Mouse (Mus musculus) kidney, embryonic 16.5 days (tissue): ENCODE measurements at regions not wholly inside any gene's neighbourhood (a gene's known extent, or its start where the extent isn't known, plus 50 kb on each side); places are given as distances from the start of the nearest gene placed in this dataset.

Source experiments
- ATAC-seq: fragments of 200-750 bp; cut with Nextera tagmentation; 2 replicates; pipeline ENCODE4 v1.8.0; 2017; ENCODE audit warnings: moderate TSS enrichment; ENCODE audit not compliant: low FRiP score, low TSS enrichment
- H3K27ac ChIP-seq: fragments of 300-500 bp; sonication (generic); 2 replicates; pipeline ENCODE4 v1.5.1; 2014; ENCODE audit warnings: low read length
- H3K27me3 ChIP-seq: fragments of 300-500 bp; sonication (generic); 2 replicates; pipeline ENCODE4 v1.6.1; 2014; ENCODE audit warnings: low read length, control low read depth, mixed read lengths; ENCODE audit not compliant: insufficient read depth
- H3K36me3 ChIP-seq: fragments of 300-500 bp; sonication (generic); 2 replicates; pipeline ENCODE4 v1.6.1; 2014; ENCODE audit warnings: low read length, control low read depth, mixed read lengths; ENCODE audit not compliant: insufficient read depth
- H3K4me1 ChIP-seq: fragments of 300-500 bp; sonication (generic); 2 replicates; pipeline ENCODE4 v1.6.1; 2014; ENCODE audit warnings: low read length, control low read depth, mixed read lengths; ENCODE audit not compliant: insufficient read depth
- H3K4me2 ChIP-seq: fragments of 300-500 bp; sonication (generic); replicated peaks from 2 replicates; pipeline ENCODE4 v1.6.1; 2014; ENCODE audit warnings: low read depth, low read length
- H3K4me3 ChIP-seq: fragments of 300-500 bp; sonication (generic); 2 replicates; pipeline ENCODE4 v1.5.1; 2014; ENCODE audit warnings: mild to moderate bottlenecking, low read length
- H3K9ac ChIP-seq: fragments of 300-500 bp; sonication (generic); replicated peaks from 2 replicates; pipeline ENCODE4 v1.6.1; 2014; ENCODE audit warnings: low read length
- H3K9me3 ChIP-seq: fragments of 300-500 bp; sonication (generic); 2 replicates; pipeline ENCODE4 v1.6.1; 2016; ENCODE audit warnings: low read length, control low read depth
- WGBS: fragments of 180-500 bp; shearing (Covaris S2); extraction: QIAGEN DNeasy Blood & Tissue Kit; methylation state at CpG from one replicate; pipeline ENCODE4 v1.1.7; 2014; 5-methylcytosine and 5-hydroxymethylcytosine counted together

DNA sequence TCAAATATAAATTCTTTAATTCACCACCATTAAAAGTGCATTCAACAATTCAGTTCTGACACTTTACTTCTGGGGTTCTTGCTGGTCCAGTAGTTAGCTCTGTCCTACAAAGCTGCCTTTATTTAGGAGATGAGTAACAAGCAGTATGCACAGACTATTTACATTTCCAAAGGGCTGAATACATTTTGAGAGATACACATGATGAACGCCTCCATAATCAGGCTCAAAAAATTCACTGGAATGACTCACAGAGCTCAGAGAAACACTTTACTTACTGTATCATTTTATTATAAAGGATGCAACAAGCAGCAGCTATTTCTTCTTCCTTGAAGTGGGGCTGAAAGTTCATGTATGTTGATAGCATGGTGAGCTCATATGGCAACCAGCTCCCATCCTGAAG is 336.6 kb upstream of the Frg1 start:
- 89% methylated on average over 1 of the region's 1 CpGs for WGBS

DNA sequence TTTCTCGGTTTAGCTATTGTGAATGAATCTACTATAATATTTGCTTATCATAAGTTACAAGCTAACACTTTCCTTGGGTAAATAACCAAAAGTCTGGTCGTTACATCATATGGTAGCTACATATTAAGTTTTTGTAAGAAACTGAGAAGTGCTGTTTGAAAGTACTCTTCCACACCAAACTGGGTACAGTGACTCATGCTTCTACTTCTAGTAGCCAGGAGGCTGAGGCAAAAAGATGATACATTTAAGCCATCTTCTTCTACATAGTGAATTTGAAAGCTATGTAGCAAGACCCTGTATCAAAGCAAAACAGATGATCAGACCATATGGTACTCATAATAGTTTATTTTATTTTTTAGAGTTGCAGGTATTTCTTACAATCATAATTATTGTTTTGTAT is 335.8 kb upstream of the Frg1 start:
- Histone ChIP-seq H3K36me3 (no peaks in the 10 kb centered on the region), H3K4me2 (no peak overlapping the region), H3K9ac (no peak overlapping the region), H3K27ac (no peak overlapping the region), H3K4me3 (no peak overlapping the region), H3K4me1 (no peaks in the 10 kb centered on the region), H3K9me3 (no peaks in the 10 kb centered on the region), H3K27me3 (no peaks in the 10 kb centered on the region)
- 67% methylated on average over 2 of the region's 2 CpGs for WGBS
- no peak for ATAC-seq

More for the DNA sequence above, 336.6 kb upstream of the Frg1 start:
- no peak overlapping the region for H3K27ac ChIP-seq
- no peaks in the 10 kb centered on the region for H3K27me3 ChIP-seq
- no peak overlapping the region for H3K9ac ChIP-seq
- H3K9me3 ChIP-seq, result no peaks in the 10 kb centered on the region
- no peak overlapping the region for H3K4me2 ChIP-seq
- H3K4me3 ChIP-seq, result no peak overlapping the region
- H3K4me1 ChIP-seq, result no peaks in the 10 kb centered on the region
- H3K36me3 ChIP-seq, result no peaks in the 10 kb centered on the region
- no peak for ATAC-seq

DNA sequence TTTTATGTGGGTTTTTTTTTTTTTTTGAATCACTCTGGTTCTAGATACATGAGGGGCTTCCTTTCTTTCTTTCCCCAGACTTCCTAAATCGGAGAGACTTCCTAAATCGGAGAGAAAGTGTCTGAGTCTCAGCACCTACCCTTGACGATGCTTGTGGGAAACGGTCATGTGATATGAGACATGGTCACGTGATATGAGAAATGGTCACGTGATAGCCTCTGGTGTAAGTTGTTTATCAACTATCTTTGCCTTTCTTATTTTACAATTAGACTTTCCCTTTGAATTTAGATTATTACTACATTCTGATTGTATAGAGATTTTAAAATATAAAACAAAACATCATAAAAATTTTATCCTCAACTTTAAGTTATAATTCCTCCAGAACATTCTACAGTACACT is 330.1 kb upstream of the Frg1 start:
- Histone ChIP-seq H3K4me3 (no peak overlapping the region), H3K36me3 (no peaks in the 10 kb centered on the region), H3K9me3 (no peaks in the 10 kb centered on the region), H3K4me1 (no peaks in the 10 kb centered on the region), H3K27ac (no peak overlapping the region), H3K9ac (no peak overlapping the region), H3K4me2 (no peak overlapping the region), H3K27me3 (no peaks in the 10 kb centered on the region)
- no peak for ATAC-seq
- 88% methylated on average over 6 of the region's 6 CpGs for WGBS

DNA sequence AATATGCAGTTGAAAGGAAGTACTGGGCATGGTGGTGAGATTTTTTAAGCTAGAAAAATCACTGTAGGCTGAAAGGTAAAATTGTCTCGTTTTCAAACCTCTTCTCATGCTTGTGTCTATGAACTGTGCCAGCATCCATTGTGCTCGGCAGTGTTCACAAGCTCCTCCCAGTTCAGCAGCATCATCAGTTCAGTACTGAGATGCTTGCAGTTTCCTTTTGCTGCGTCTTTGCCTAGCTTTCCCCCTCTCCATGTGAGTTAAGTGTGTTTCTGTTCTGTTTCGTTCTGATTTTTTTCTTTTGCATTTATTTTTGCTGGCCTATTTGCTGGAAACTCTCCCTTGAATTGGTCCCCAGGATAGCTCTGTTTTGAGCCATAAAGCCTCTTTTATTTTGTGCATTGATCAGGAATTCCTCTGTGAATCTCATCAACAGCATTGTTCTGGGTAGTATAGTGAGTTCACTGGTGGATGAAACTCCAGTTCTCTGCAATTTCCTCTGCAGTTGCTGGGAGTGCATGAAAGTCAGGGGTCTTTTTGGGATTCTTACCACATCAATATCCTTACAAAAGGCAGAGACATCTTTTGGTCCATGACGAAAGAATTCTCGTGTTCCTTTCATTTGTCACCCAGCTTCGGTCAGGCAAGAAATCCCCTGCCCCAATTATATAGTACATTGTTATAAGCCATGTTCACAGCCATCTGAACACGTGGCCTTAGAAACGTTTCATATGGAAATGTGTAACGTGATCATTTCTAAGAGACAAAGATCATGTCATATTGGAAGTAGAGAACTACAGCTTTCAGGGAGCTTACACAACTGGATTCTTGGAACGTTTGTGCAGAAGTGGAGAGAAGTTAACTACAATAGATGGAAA is 326.2 kb upstream of the Frg1 start:
- 81% methylated on average over 11 of the region's 11 CpGs for WGBS
- H3K9me3 ChIP-seq, result no peaks in the 10 kb centered on the region

DNA sequence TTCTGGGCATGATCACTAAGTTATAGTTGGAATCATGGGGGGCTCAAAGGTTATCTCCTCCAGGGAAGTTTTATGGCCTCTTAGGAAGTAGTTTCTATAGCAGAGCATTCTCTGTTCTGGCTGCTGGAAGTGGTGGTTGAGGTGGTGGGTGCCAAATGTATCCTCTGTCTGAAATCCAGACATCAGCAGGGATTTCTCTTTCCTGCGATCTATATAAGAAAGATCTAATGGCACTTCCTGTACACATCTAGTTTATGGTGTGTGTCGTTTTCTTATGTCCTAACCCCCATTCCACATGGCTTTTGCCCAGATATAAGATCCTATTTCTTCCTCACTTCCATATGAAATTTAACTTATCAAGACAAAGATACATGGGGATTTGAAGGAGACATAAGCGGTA is 300.1 kb upstream of the Frg1 start:
- Histone ChIP-seq H3K4me1 (no peaks in the 10 kb centered on the region), H3K4me3 (no peak overlapping the region), H3K36me3 (no peaks in the 10 kb centered on the region), H3K9ac (no peak overlapping the region), H3K9me3 (no peaks in the 10 kb centered on the region), H3K27ac (no peak overlapping the region), H3K27me3 (no peaks in the 10 kb centered on the region), H3K4me2 (no peak overlapping the region)
- 65% methylated on average over 3 of the region's 3 CpGs for WGBS
- ATAC-seq, result no peak

More for the DNA sequence above, 326.2 kb upstream of the Frg1 start:
- ATAC-seq, result no peak
- H3K27me3 ChIP-seq, result no peaks in the 10 kb centered on the region
- H3K9ac ChIP-seq, result no peak overlapping the region
- no peak overlapping the region for H3K27ac ChIP-seq
- H3K36me3 ChIP-seq, result no peaks in the 10 kb centered on the region
- H3K4me1 ChIP-seq, result no peaks in the 10 kb centered on the region
- H3K4me2 ChIP-seq, result no peak overlapping the region
- no peak overlapping the region for H3K4me3 ChIP-seq

DNA sequence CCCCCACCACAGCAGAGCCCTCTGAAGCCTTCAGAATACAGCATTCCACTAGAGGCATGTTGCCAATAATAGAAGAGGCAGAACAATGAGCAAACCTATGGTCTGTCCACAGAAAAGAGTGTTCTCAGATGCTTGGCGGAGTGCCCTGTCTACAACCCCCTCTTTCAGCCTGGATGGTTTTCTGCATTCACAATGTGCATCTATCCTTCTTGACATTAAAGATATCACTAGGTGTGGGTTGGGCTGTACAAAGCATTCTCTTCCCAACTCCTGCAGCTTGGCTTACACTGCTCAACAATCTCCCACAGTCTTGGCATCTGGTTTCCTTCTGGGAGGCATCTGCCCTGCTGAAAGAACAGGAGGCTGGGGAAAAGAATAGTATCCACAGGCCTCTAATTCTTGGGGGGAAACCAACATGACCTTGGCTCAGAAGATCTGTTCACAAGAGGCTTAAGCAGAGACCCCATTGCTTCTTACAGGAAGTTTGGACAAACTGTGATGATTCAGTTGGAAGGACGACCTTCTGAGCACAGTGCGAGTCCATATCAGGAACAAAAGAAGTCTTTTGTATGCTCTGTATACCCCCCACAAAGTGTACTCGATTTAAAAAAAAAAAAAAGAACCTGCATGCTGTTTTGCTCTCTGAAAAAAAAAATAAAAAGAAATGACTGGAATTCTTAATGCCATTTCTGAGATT is 296.9 kb upstream of the Frg1 start:
- Histone ChIP-seq H3K4me3 (no peak overlapping the region), H3K9ac (no peak overlapping the region), H3K9me3 (no peaks in the 10 kb centered on the region), H3K27me3 (no peaks in the 10 kb centered on the region), H3K36me3 (no peaks in the 10 kb centered on the region), H3K4me1 (no peaks in the 10 kb centered on the region), H3K4me2 (no peak overlapping the region), H3K27ac (no peak overlapping the region)
- no peak for ATAC-seq
- WGBS, result 76% methylated on average over 4 of the region's 4 CpGs

DNA sequence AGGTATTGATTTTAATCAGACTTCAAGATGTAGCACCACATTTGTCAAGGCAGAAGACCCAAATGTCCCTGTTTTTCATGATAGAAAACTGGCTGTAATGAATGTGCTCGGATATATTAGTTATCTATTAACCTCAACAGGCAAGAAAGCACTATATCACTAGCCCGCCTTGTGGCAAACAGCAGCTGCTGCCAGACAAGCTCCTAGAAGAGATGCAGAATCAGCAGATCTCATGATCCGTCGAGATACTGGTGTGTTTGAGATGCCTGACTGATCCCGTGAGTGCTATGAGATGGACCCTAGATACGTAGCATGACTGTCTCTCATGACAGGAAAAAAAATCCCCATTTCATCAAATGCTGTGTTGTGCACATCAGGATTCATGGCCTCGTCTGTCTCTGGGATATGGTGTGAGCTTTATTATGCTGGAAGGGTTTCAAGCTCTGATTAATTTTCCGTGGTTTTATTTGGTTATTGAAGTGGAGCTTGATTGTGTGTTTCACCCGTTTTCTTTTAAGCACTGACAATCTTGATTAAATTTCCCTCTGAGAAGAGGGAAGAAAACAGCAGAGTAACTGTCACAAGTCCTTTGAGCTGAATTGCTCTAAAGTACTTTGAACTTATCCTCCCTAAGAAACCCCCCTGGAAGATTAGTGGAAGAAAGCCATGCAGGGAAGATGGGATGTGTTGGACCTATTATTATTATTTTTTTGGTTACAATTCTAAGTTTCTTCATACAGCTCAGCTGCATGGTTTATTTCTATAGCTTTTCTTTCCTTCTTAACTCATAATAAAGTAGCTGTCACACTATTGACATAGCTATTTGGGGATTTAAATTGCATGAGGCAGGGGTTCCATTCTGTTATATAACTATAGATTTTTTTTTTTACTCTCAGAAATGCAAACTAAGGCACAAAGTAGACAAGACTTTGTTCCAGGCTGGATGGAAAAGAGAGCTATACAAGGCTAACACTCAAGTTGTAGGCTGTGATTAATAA is 287.4 kb upstream of the Frg1 start:
- WGBS, result 42% methylated on average over 9 of the region's 9 CpGs
- ATAC-seq, result no peak
- H3K4me2 ChIP-seq, result no peak overlapping the region
- no peaks in the 10 kb centered on the region for H3K36me3 ChIP-seq
- no peak overlapping the region for H3K4me3 ChIP-seq
- H3K27ac ChIP-seq, result no peak overlapping the region
- H3K9me3 ChIP-seq, result no peaks in the 10 kb centered on the region
- H3K4me1 ChIP-seq, result no peaks in the 10 kb centered on the region
- no peaks in the 10 kb centered on the region for H3K27me3 ChIP-seq
- H3K9ac ChIP-seq, result no peak overlapping the region
